Mouse (Mus musculus): ENCODE measurements around the gene Lpar2.

Gene Lpar2

GRCm38 (mm10) chr8:69876967-69877366, 54.7 kb downstream of the Lpar2 start:
- peaks cover 42% of the 10 kb centered on the region for H3K27me3 ChIP-seq (ENCODE audit: insufficient read depth, low read length)
- peaks cover 17% of the 10 kb centered on the region for H3K4me1 ChIP-seq (replicated peaks; ENCODE audit: low read depth, low read length)
- H3K4me3 ChIP-seq (replicated peaks; ENCODE audit: low read length), result no peak overlapping the region
- no peaks in the 10 kb centered on the region for H3K36me3 ChIP-seq (ENCODE audit: insufficient read depth, low read length)
- no peaks in the 10 kb centered on the region for H3K9me3 ChIP-seq (ENCODE audit: low read length)
- TF ChIP-seq POU5F1 (IDR thresholded peaks at IDR 0.05; ENCODE audit: borderline replicate concordance, low read length) (no peak), NANOG (IDR thresholded peaks at IDR 0.05; ENCODE audit: borderline replicate concordance, low read length) (no peak), CTCF (conservative IDR thresholded peaks at IDR 0.05; ENCODE audit: low read length) (no peak)

- H3K4me1 ChIP-seq (replicated peaks; ENCODE audit: low read depth, low read length), result peaks cover 17% of the 10 kb centered on the region
- H3K4me3 ChIP-seq (replicated peaks; ENCODE audit: low read length), result no peak overlapping the region
- no peaks in the 10 kb centered on the region for H3K36me3 ChIP-seq (ENCODE audit: insufficient read depth, low read length)
- no peaks in the 10 kb centered on the region for H3K9me3 ChIP-seq (ENCODE audit: low read length)
- peaks cover 46% of the 10 kb centered on the region for H3K27me3 ChIP-seq (ENCODE audit: insufficient read depth, low read length)
- TF ChIP-seq POU5F1 (IDR thresholded peaks at IDR 0.05; ENCODE audit: borderline replicate concordance, low read length) (no peak), NANOG (IDR thresholded peaks at IDR 0.05; ENCODE audit: borderline replicate concordance, low read length) (no peak), CTCF (conservative IDR thresholded peaks at IDR 0.05; ENCODE audit: low read length) (no peak)
Observed at GRCm38 (mm10) chr8:69877396-69877795, 55.2 kb downstream of the Lpar2 start.

GRCm38 (mm10) chr8:69877992-69878391, 55.8 kb downstream of the Lpar2 start:
- TF ChIP-seq NANOG (IDR thresholded peaks at IDR 0.05; ENCODE audit: borderline replicate concordance, low read length), result no peak
- no peak for TF ChIP-seq CTCF (conservative IDR thresholded peaks at IDR 0.05; ENCODE audit: low read length)
- no peak for TF ChIP-seq POU5F1 (IDR thresholded peaks at IDR 0.05; ENCODE audit: borderline replicate concordance, low read length)
- H3K4me3 ChIP-seq (replicated peaks; ENCODE audit: low read length), result no peak overlapping the region
- H3K4me1 ChIP-seq (replicated peaks; ENCODE audit: low read depth, low read length), result peaks cover 21% of the 10 kb centered on the region
- no peaks in the 10 kb centered on the region for H3K36me3 ChIP-seq (ENCODE audit: insufficient read depth, low read length)
- H3K9me3 ChIP-seq (ENCODE audit: low read length), result no peaks in the 10 kb centered on the region
- peaks cover 52% of the 10 kb centered on the region for H3K27me3 ChIP-seq (ENCODE audit: insufficient read depth, low read length)

GRCm38 (mm10) chr8:69879678-69880077, 57.4 kb downstream of the Lpar2 start:
- Histone ChIP-seq H3K27me3 (ENCODE audit: insufficient read depth, low read length) (peaks cover 69% of the 10 kb centered on the region), H3K4me1 (replicated peaks; ENCODE audit: low read depth, low read length) (peaks cover 31% of the 10 kb centered on the region), H3K36me3 (ENCODE audit: insufficient read depth, low read length) (no peaks in the 10 kb centered on the region), H3K4me3 (replicated peaks; ENCODE audit: low read length) (no peak overlapping the region), H3K9me3 (ENCODE audit: low read length) (no peaks in the 10 kb centered on the region)
- no peak for TF ChIP-seq POU5F1 (IDR thresholded peaks at IDR 0.05; ENCODE audit: borderline replicate concordance, low read length)
- TF ChIP-seq NANOG (IDR thresholded peaks at IDR 0.05; ENCODE audit: borderline replicate concordance, low read length), result no peak
- TF ChIP-seq CTCF (conservative IDR thresholded peaks at IDR 0.05; ENCODE audit: low read length), result no peak
